Mouse (Mus musculus) intestine, embryonic 15.5 days (tissue): ENCODE results near the gene Ndufs8. TPM values are rescaled to one million over a fixed set of nuclear protein-coding genes. Genes with fewer than 3 reads are reported as not detected.

Experiments used
- ATAC-seq: fragments of 200-750 bp; cut with Nextera tagmentation; 2 replicates; pipeline ENCODE4 v1.8.0; 2017; ENCODE audit warnings: moderate TSS enrichment, moderate library complexity
- H3K27ac ChIP-seq: fragments of 300-500 bp; sonication (generic); 2 replicates; pipeline ENCODE4 v1.5.1; 2015; ENCODE audit warnings: mild to moderate bottlenecking, inconsistent platforms
- H3K27me3 ChIP-seq: fragments of 300-500 bp; sonication (generic); replicated peaks from 2 replicates; pipeline ENCODE4 v1.6.1; 2015; ENCODE audit warnings: inconsistent platforms
- H3K36me3 ChIP-seq: fragments of 300-500 bp; sonication (generic); 2 replicates; pipeline ENCODE4 v1.6.1; 2015; ENCODE audit warnings: inconsistent platforms
- H3K4me1 ChIP-seq: fragments of 300-500 bp; sonication (generic); replicated peaks from 2 replicates; pipeline ENCODE4 v1.6.1; 2015; ENCODE audit warnings: inconsistent platforms
- H3K4me2 ChIP-seq: fragments of 300-500 bp; sonication (generic); replicated peaks from 2 replicates; pipeline ENCODE4 v1.6.1; 2015; ENCODE audit warnings: mild to moderate bottlenecking, inconsistent platforms
- H3K4me3 ChIP-seq: fragments of 300-500 bp; sonication (generic); replicated peaks from 2 replicates; pipeline ENCODE4 v1.5.1; 2015; ENCODE audit warnings: inconsistent platforms
- H3K9ac ChIP-seq: fragments of 300-500 bp; sonication (generic); 2 replicates; pipeline ENCODE4 v1.6.1; 2015; ENCODE audit warnings: inconsistent platforms
- H3K9me3 ChIP-seq: fragments of 300-500 bp; sonication (generic); 2 replicates; pipeline ENCODE4 v1.6.1; 2016; ENCODE audit warnings: inconsistent platforms
- WGBS: fragments of 180-500 bp; shearing (Covaris S2); methylation state at CpG from one replicate; pipeline ENCODE4 v1.1.7; 2015; 5-methylcytosine and 5-hydroxymethylcytosine counted together
- polyA plus RNA-seq: library from polyadenylated mRNA; unstranded; fragments of >200 nt; fragmentation: Nextera tagmentation; extraction: Ambion mirVana; gene quantifications from 2 replicates; pipeline ENCODE4 v1.2.1, GENCODE M21; 2015

Gene Ndufs8
- polyA plus RNA-seq, 1 experiment from 2014 or later = 342 TPM

- Histone ChIP-seq H3K4me2 (no peak overlapping the region), H3K27me3 (no peaks in the 10 kb centered on the region), H3K4me3 (no peak overlapping the region), H3K4me1 (0 out of 2 replicates have a peak, but pooled peaks cover 7% of the 10 kb centered on the region), H3K27ac (no peak overlapping the region), H3K9me3 (no peaks in the 10 kb centered on the region), H3K36me3 (no peaks in the 10 kb centered on the region), H3K9ac (no peak overlapping the region)
- WGBS = 86% methylated on average over 3 of the region's 3 CpGs
- ATAC-seq = no peak
Observed at GRCm38 (mm10) chr19:3947813-3948212, 35.2 kb upstream of the Ndufs8 start.

- H3K4me3 ChIP-seq = no peak overlapping the region
- 0 out of 2 replicates have a peak, but pooled peaks cover 8% of the 10 kb centered on the region for H3K4me1 ChIP-seq
Observed at GRCm38 (mm10) chr19:3946715-3947114, 34.1 kb upstream of the Ndufs8 start.

GRCm38 (mm10) chr19:3945872-3946564 lies 33.4 kb upstream of the Ndufs8 start:
- WGBS = 29% methylated on average over 10 of the region's 10 CpGs
- no peak overlapping the region for H3K9ac ChIP-seq
- H3K36me3 ChIP-seq = no peaks in the 10 kb centered on the region
- H3K27ac ChIP-seq = no peak overlapping the region
- no peak overlapping the region for H3K4me2 ChIP-seq
- no peaks in the 10 kb centered on the region for H3K27me3 ChIP-seq
- ATAC-seq = peak; percentile 59
- no peak overlapping the region for H3K4me3 ChIP-seq
- 0 out of 2 replicates have a peak, but pooled peaks cover 8% of the 10 kb centered on the region for H3K4me1 ChIP-seq
- H3K9me3 ChIP-seq = no peaks in the 10 kb centered on the region

More at GRCm38 (mm10) chr19:3946715-3947114, 34.1 kb upstream of the Ndufs8 start:
- no peak overlapping the region for H3K27ac ChIP-seq
- 21% methylated on average over 2 of the region's 2 CpGs for WGBS
- H3K27me3 ChIP-seq = no peaks in the 10 kb centered on the region
- ATAC-seq = peak; percentile 60
- no peak overlapping the region for H3K9ac ChIP-seq
- no peaks in the 10 kb centered on the region for H3K9me3 ChIP-seq
- no peaks in the 10 kb centered on the region for H3K36me3 ChIP-seq
- no peak overlapping the region for H3K4me2 ChIP-seq

GRCm38 (mm10) chr19:3942986-3943735 lies 30.6 kb upstream of the Ndufs8 start:
- 21% methylated on average over 27 of the region's 27 CpGs for WGBS
- peak; percentile 85 for ATAC-seq

GRCm38 (mm10) chr19:3942315-3942714 lies 29.7 kb upstream of the Ndufs8 start:
- Histone ChIP-seq H3K27me3 (no peaks in the 10 kb centered on the region), H3K4me1 (0 out of 2 replicates have a peak, but pooled peaks cover 8% of the 10 kb centered on the region), H3K9me3 (no peaks in the 10 kb centered on the region), H3K36me3 (no peaks in the 10 kb centered on the region), H3K27ac (no peak overlapping the region), H3K4me2 (no peak overlapping the region), H3K9ac (no peak overlapping the region), H3K4me3 (no peak overlapping the region)
- ATAC-seq = no peak
- 72% methylated on average over 7 of the region's 7 CpGs for WGBS

More at GRCm38 (mm10) chr19:3942986-3943735, 30.6 kb upstream of the Ndufs8 start:
- Histone ChIP-seq H3K27me3 (no peaks in the 10 kb centered on the region), H3K9ac (no peak overlapping the region), H3K4me2 (peak overlapping the region; percentile 44), H3K36me3 (no peaks in the 10 kb centered on the region), H3K4me3 (0 out of 2 replicates have a peak overlapping the region, but pooled peaks have one; percentile 9), H3K27ac (no peak overlapping the region), H3K4me1 (0 out of 2 replicates have a peak, but pooled peaks cover 8% of the 10 kb centered on the region), H3K9me3 (no peaks in the 10 kb centered on the region)

GRCm38 (mm10) chr19:3935896-3936850 lies 23.6 kb upstream of the Ndufs8 start:
- H3K9ac ChIP-seq = peak overlapping the region; percentile 59
- H3K27ac ChIP-seq = peak overlapping the region; percentile 51
- H3K36me3 ChIP-seq = no peaks in the 10 kb centered on the region
- peak overlapping the region; percentile 94 for H3K4me2 ChIP-seq
- 10% methylated on average over 22 of the region's 22 CpGs for WGBS
- ATAC-seq = peak; percentile 67
- peaks cover 13% of the 10 kb centered on the region; the same call in 1 of the 2 replicates for H3K4me1 ChIP-seq
- H3K27me3 ChIP-seq = no peaks in the 10 kb centered on the region
- H3K4me3 ChIP-seq = peak overlapping the region; percentile 52
- H3K9me3 ChIP-seq = no peaks in the 10 kb centered on the region

- peak within 1 kb of the TSS; percentile 52 for H3K4me3 ChIP-seq
- H3K27me3 ChIP-seq = no peaks in the 10 kb centered on the region
- ATAC-seq = peak; percentile 86
- H3K4me2 ChIP-seq = peak within 1 kb of the TSS; percentile 94
- H3K4me1 ChIP-seq = peaks cover 21% of the 10 kb centered on the region
- 7% methylated on average over 42 of the region's 42 CpGs for WGBS
- H3K36me3 ChIP-seq = no peaks in the 10 kb centered on the region
- peak within 1 kb of the TSS; percentile 59 for H3K9ac ChIP-seq
- H3K27ac ChIP-seq = peak within 1 kb of the TSS; percentile 51
- no peaks in the 10 kb centered on the region for H3K9me3 ChIP-seq
Observed at GRCm38 (mm10) chr19:3935032-3935895, 22.7 kb upstream of the Ndufs8 start, which contains the start of gene Unc93b1. TSS of gene Unc93b1 (plus strand) at chr19:3935186.

GRCm38 (mm10) chr19:3931716-3932115 lies 19.1 kb upstream of the Ndufs8 start:
- H3K27ac ChIP-seq = no peak overlapping the region
- ATAC-seq = no peak
- H3K4me1 ChIP-seq = peaks cover 35% of the 10 kb centered on the region
- H3K9me3 ChIP-seq = no peaks in the 10 kb centered on the region
- H3K36me3 ChIP-seq = no peaks in the 10 kb centered on the region
- no peak overlapping the region for H3K4me2 ChIP-seq
- WGBS = 88% methylated on average over 9 of the region's 9 CpGs
- H3K9ac ChIP-seq = no peak overlapping the region
- no peaks in the 10 kb centered on the region for H3K27me3 ChIP-seq
- no peak overlapping the region for H3K4me3 ChIP-seq

- no peak for ATAC-seq
- Histone ChIP-seq H3K9me3 (no peaks in the 10 kb centered on the region), H3K4me2 (no peak overlapping the region), H3K36me3 (no peaks in the 10 kb centered on the region), H3K27ac (peak overlapping the region; percentile 72; the same call in 1 of the 2 replicates), H3K4me1 (peaks cover 26% of the 10 kb centered on the region), H3K9ac (no peak overlapping the region), H3K27me3 (no peaks in the 10 kb centered on the region), H3K4me3 (no peak overlapping the region)
- WGBS = 70% methylated on average over 21 of the region's 21 CpGs
Observed at GRCm38 (mm10) chr19:3930262-3931057, 17.9 kb upstream of the Ndufs8 start.

- ATAC-seq = peak; percentile 80
- Histone ChIP-seq H3K9ac (no peak within 1 kb of the TSS), H3K4me1 (peaks cover 22% of the 10 kb centered on the region), H3K4me2 (0 out of 2 replicates have a peak within 1 kb of the TSS, but pooled peaks have one; percentile 9), H3K36me3 (no peaks in the 10 kb centered on the region), H3K27ac (peak within 1 kb of the TSS; percentile 72), H3K27me3 (no peaks in the 10 kb centered on the region), H3K9me3 (no peaks in the 10 kb centered on the region), H3K4me3 (no peak within 1 kb of the TSS)
- 42% methylated on average over 12 of the region's 12 CpGs for WGBS
Observed at GRCm38 (mm10) chr19:3929211-3929941, 16.8 kb upstream of the Ndufs8 start, which contains the start of gene Aldh3b1. TSS of gene Aldh3b1 (minus strand) at chr19:3929808.
